Mouse (Mus musculus) left cerebral cortex, adult 8-10 months (tissue): ENCODE results near the gene Vmn1r48. TPM values are rescaled to one million over a fixed set of nuclear protein-coding genes. Genes with fewer than 3 reads are reported as not detected.
"Not testable (repeated sequence)": the region's sequence is repeated elsewhere in the genome, so short reads cannot be mapped to it uniquely, and the experiment has no call there.

Source experiments
- DNase-seq, 2 experiments: peaks; one replicate each; pipeline ENCODE4 v3.0.0; 2022; ENCODE audit warnings: low spot score in 2 of 2
- total RNA-seq, 4 experiments: library from RNA; stranded (reverse); gene quantifications; 2 replicates each; pipeline ENCODE4 v1.2.4; 2022

Vmn1r48 gene
- not detected for total RNA-seq

DNA sequence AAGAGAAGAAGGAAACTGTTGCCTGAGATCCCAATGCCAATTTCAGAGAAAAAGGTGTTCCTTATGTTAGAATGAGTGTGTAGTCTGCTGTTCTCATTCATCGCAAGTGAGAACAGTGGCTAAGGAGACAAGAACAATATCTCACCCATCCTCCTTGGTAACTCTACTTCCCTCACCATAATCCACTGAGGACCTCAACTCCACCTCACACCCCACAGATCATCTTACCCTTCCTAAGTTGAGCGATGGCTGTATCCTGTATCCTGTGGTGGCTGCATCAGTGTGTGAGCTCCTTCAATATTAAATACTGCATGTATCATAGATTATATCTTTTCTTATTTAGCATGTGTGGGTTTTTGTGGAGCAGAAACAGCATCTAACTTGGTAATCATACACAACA lies at the start of gene Vmn1r48:
TSS of gene Vmn1r48 (minus strand) at position 101 of the 400 bp plus-strand sequence.
- DNase-seq = not testable (repeated sequence)

GRCm38 (mm10) chr6:90078406-90078805 lies 41.8 kb upstream of the Vmn1r48 start, which contains the start of gene Vmn1r49:
Vmn1r49 (minus strand) TSS chr6:90078506.
- DNase-seq = no peak

GRCm38 (mm10) chr6:90015847-90016246 lies 20.8 kb downstream of the Vmn1r48 start, which contains the start of gene Vmn1r47:
Vmn1r47 (plus strand) TSS chr6:90016147.
- not testable (repeated sequence) for DNase-seq

GRCm38 (mm10) chr6:89985989-89986388 lies 50.7 kb downstream of the Vmn1r48 start:
- DNase-seq = no peak

Other genes starting within 250 kb of the Vmn1r48 start
- not detected for gene Vmn1r42, start 160.4 kb downstream of the Vmn1r48 start, total RNA-seq
- gene Vmn1r43, start 160.4 kb downstream of the Vmn1r48 start, total RNA-seq = not detected
- not detected for gene Vmn1r44, start 153.2 kb downstream of the Vmn1r48 start, total RNA-seq
- not detected for gene Vmn1r45, start 96.2 kb downstream of the Vmn1r48 start, total RNA-seq
- not detected for gene Vmn1r46, start 67.5 kb downstream of the Vmn1r48 start, total RNA-seq
- gene Vmn1r47, start 20.7 kb downstream of the Vmn1r48 start, total RNA-seq = under 1 TPM in 1 of 4 experiments, not detected in 3; 0.04 TPM
- not detected for gene Vmn1r49, start 41.7 kb upstream of the Vmn1r48 start, total RNA-seq
- not detected for gene Vmn1r50, start 64.6 kb upstream of the Vmn1r48 start, total RNA-seq
- gene Vmn1r51, start 85.8 kb upstream of the Vmn1r48 start, total RNA-seq = not detected
- not detected for gene Vmn1r52, start 138.0 kb upstream of the Vmn1r48 start, total RNA-seq
- not detected for gene V1ra8, start 166.0 kb upstream of the Vmn1r48 start, total RNA-seq
- gene Vmn1r53, start 187.6 kb upstream of the Vmn1r48 start, total RNA-seq = not detected
- not detected for gene Vmn1r54, start 209.5 kb upstream of the Vmn1r48 start, total RNA-seq